Mouse (Mus musculus) midbrain, postnatal 0 days (tissue): ENCODE results near the gene Zfp420. TPM values are rescaled to one million over a fixed set of nuclear protein-coding genes. Genes with fewer than 3 reads are reported as not detected.

Experiments used
- ATAC-seq: fragments of 200-750 bp; cut with Nextera tagmentation; 2 replicates; pipeline ENCODE4 v1.8.0; 2017; ENCODE audit warnings: moderate number of reproducible peaks, mild to moderate bottlenecking, moderate TSS enrichment, moderate library complexity; ENCODE audit not compliant: low FRiP score
- DNase-seq: peaks from one replicate; pipeline ENCODE4 v3.0.0-alpha.2; 2015; ENCODE audit warnings: low spot score
- H3K27ac ChIP-seq: fragments of 300-500 bp; sonication (generic); 2 replicates; pipeline ENCODE4 v1.5.1; 2014; ENCODE audit warnings: low read depth, mild to moderate bottlenecking, low read length, mixed read lengths
- H3K27me3 ChIP-seq: fragments of 300-500 bp; sonication (generic); 2 replicates; pipeline ENCODE4 v1.6.1; 2014; ENCODE audit warnings: low read length, control low read depth, mixed read lengths; ENCODE audit not compliant: insufficient read depth
- H3K36me3 ChIP-seq: fragments of 300-500 bp; sonication (generic); 2 replicates; pipeline ENCODE4 v1.6.1; 2014; ENCODE audit warnings: low read length, control low read depth, mixed read lengths; ENCODE audit not compliant: insufficient read depth
- H3K4me1 ChIP-seq: fragments of 300-500 bp; sonication (generic); 2 replicates; pipeline ENCODE4 v1.6.1; 2014; ENCODE audit warnings: mild to moderate bottlenecking, control low read depth, antibody characterized with exemption, low read length, mixed read lengths; ENCODE audit not compliant: insufficient read depth
- H3K4me2 ChIP-seq: fragments of 300-500 bp; sonication (generic); 2 replicates; pipeline ENCODE4 v1.6.1; 2014; ENCODE audit warnings: low read depth, mild to moderate bottlenecking, low read length, mixed read lengths; ENCODE audit not compliant: poor library complexity, severe bottlenecking
- H3K4me3 ChIP-seq: fragments of 300-500 bp; sonication (generic); 2 replicates; pipeline ENCODE4 v1.5.1; 2014; ENCODE audit warnings: low read depth, mild to moderate bottlenecking, low read length, moderate library complexity
- H3K9ac ChIP-seq: fragments of 300-500 bp; sonication (generic); replicated peaks from 2 replicates; pipeline ENCODE4 v1.6.1; 2014; ENCODE audit warnings: mild to moderate bottlenecking, low read length, moderate library complexity, mixed read lengths; ENCODE audit not compliant: poor library complexity, severe bottlenecking
- H3K9me3 ChIP-seq: fragments of 300-500 bp; sonication (generic); 2 replicates; pipeline ENCODE4 v1.6.1; 2016; ENCODE audit warnings: low read length, control low read depth
- CTCF ChIP-seq: IDR thresholded peaks from 2 replicates; pipeline ENCODE4 v1.5.1; 2016; ENCODE audit warnings: antibody characterized with exemption, mild to moderate bottlenecking
- WGBS: fragments of 180-500 bp; shearing (Covaris S2); extraction: QIAGEN DNeasy Blood & Tissue Kit; methylation state at CpG from one replicate; pipeline ENCODE4 v1.1.7; 2014; 5-methylcytosine and 5-hydroxymethylcytosine counted together
- polyA plus RNA-seq: library from polyadenylated mRNA; unstranded; fragments of >200 nt; fragmentation: Nextera tagmentation; extraction: Ambion mirVana; gene quantifications from 2 replicates; pipeline ENCODE4 v1.2.1, GENCODE M21; 2015
- total RNA-seq: library from RNA; depleted of rRNA; stranded (reverse); fragments of >200 nt; gene quantifications from 2 replicates; pipeline ENCODE4 v1.2.3, GENCODE M21; 2014

Gene Zfp420
- total and polyA plus RNA-seq, 2 experiments from 2014 or later: 14.7 to 24.5 TPM

GRCm38 (mm10) chr7:29818619-29819254 is 41.0 kb upstream of the Zfp420 start:
- Histone ChIP-seq H3K27me3 (no peaks in the 10 kb centered on the region), H3K9me3 (no peaks in the 10 kb centered on the region), H3K36me3 (peaks cover 2% of the 10 kb centered on the region; the same call in 1 of the 2 replicates), H3K4me2 (peak overlapping the region; percentile 64), H3K4me3 (peak overlapping the region; percentile 53), H3K27ac (peak overlapping the region; percentile 80), H3K4me1 (peaks cover 23% of the 10 kb centered on the region), H3K9ac (peak overlapping the region; percentile 57)
- DNase-seq (peak; percentile 95), ATAC-seq (peak; percentile 71)
- 1% methylated on average over 12 of the region's 12 CpGs for WGBS
- TF ChIP-seq CTCF: no peak

GRCm38 (mm10) chr7:29828001-29828400 is 31.8 kb upstream of the Zfp420 start:
- WGBS: 92% methylated on average over 12 of the region's 12 CpGs
- H3K9ac ChIP-seq: no peak overlapping the region
- H3K4me1 ChIP-seq: no peaks in the 10 kb centered on the region
- no peak for TF ChIP-seq CTCF
- H3K27me3 ChIP-seq: no peaks in the 10 kb centered on the region
- no peak overlapping the region for H3K4me3 ChIP-seq
- DNase-seq: no peak
- no peaks in the 10 kb centered on the region; the same call in 1 of the 2 replicates for H3K9me3 ChIP-seq
- no peak overlapping the region for H3K27ac ChIP-seq
- H3K4me2 ChIP-seq: no peak overlapping the region
- no peak for ATAC-seq
- H3K36me3 ChIP-seq: peaks cover 58% of the 10 kb centered on the region

GRCm38 (mm10) chr7:29829804-29830203 is 30.0 kb upstream of the Zfp420 start:
- no peak for TF ChIP-seq CTCF
- DNase-seq (no peak), ATAC-seq (no peak)
- no peaks in the 10 kb centered on the region for H3K4me1 ChIP-seq
- H3K36me3 ChIP-seq: peaks cover 60% of the 10 kb centered on the region
- H3K4me2 ChIP-seq: no peak overlapping the region
- no peak overlapping the region for H3K4me3 ChIP-seq
- H3K9ac ChIP-seq: no peak overlapping the region
- no peaks in the 10 kb centered on the region; the same call in 1 of the 2 replicates for H3K9me3 ChIP-seq
- WGBS: 74% methylated on average over 12 of the region's 12 CpGs
- H3K27me3 ChIP-seq: no peaks in the 10 kb centered on the region
- no peak overlapping the region for H3K27ac ChIP-seq

- 95% methylated on average over 1 of the region's 1 CpGs for WGBS
- no peak for DNase-seq
Measured at GRCm38 (mm10) chr7:29836816-29837215, 23.0 kb upstream of the Zfp420 start.

GRCm38 (mm10) chr7:29839256-29839655 is 20.5 kb upstream of the Zfp420 start:
- DNase-seq (no peak), ATAC-seq (no peak)
- no peaks in the 10 kb centered on the region for H3K4me1 ChIP-seq
- H3K9ac ChIP-seq: no peak overlapping the region
- no peak for TF ChIP-seq CTCF
- peaks cover 18% of the 10 kb centered on the region for H3K36me3 ChIP-seq
- no peaks in the 10 kb centered on the region for H3K27me3 ChIP-seq
- no peak overlapping the region for H3K4me2 ChIP-seq
- no peak overlapping the region for H3K27ac ChIP-seq
- H3K9me3 ChIP-seq: no peaks in the 10 kb centered on the region
- no peak overlapping the region for H3K4me3 ChIP-seq
- 89% methylated on average over 3 of the region's 3 CpGs for whole genome bisulfite sequencing

More at GRCm38 (mm10) chr7:29836816-29837215, 23.0 kb upstream of the Zfp420 start:
- Histone ChIP-seq H3K27me3 (no peaks in the 10 kb centered on the region), H3K9me3 (no peaks in the 10 kb centered on the region), H3K4me2 (no peak overlapping the region), H3K27ac (no peak overlapping the region), H3K36me3 (peaks cover 17% of the 10 kb centered on the region), H3K9ac (no peak overlapping the region), H3K4me1 (no peaks in the 10 kb centered on the region), H3K4me3 (no peak overlapping the region)
- TF ChIP-seq CTCF: no peak
- ATAC-seq: no peak

- no peak overlapping the region for H3K4me3 ChIP-seq
- H3K4me1 ChIP-seq: no peaks in the 10 kb centered on the region
- no peak overlapping the region for H3K4me2 ChIP-seq
- no peak overlapping the region for H3K9ac ChIP-seq
- ATAC-seq (no peak), DNase-seq (no peak)
- H3K27ac ChIP-seq: no peak overlapping the region
- H3K27me3 ChIP-seq: no peaks in the 10 kb centered on the region
- H3K9me3 ChIP-seq: no peaks in the 10 kb centered on the region
- 88% methylated on average over 1 of the region's 1 CpGs for WGBS
- peaks cover 32% of the 10 kb centered on the region for H3K36me3 ChIP-seq
- no peak for TF ChIP-seq CTCF
Measured at GRCm38 (mm10) chr7:29842105-29842504, 17.7 kb upstream of the Zfp420 start.
